Mouse (Mus musculus) G1E (cell line): Measurements from ENCODE around the gene Mapt.

ENCODE experiments used
- CTCF ChIP-seq: IDR thresholded peaks from 2 replicates; pipeline ENCODE4 v1.5.1; 2012; ENCODE audit warnings: low read depth, low read length, inconsistent platforms, mixed read lengths
- GATA1 ChIP-seq: IDR thresholded peaks from 2 replicates; pipeline ENCODE4 v1.6.1; 2012; ENCODE audit warnings: borderline replicate concordance, low read length, inconsistent platforms, mixed read lengths

DNA sequence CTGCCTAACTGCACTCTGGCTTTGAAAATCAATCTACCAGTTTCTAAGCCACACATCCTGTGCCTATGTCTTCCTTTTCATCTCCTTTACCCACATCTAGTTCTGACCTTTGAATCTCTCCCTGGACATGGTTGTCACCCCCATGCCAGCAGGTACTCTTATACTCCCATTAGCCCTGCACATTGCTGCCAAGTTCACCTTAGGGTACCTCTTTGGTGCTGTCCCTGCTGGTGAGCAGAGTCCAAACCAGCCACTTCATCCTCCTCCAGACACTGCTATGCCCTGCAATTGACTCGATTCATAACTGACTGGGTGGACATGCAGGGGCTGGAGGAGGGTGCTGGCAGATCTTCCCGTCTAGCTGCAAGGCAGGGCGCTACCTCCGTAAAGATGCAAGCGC is 50.3 kb downstream of the Mapt start:
- TF ChIP-seq CTCF (no peak), GATA1 (no peak)
